Mouse (Mus musculus) liver, postnatal 0 days (tissue): ENCODE data around the gene Wnt9a. TPM values are rescaled to one million over a fixed set of nuclear protein-coding genes. Genes with fewer than 3 reads are reported as not detected.

Source experiments
- ATAC-seq: fragments of 200-750 bp; cut with Nextera tagmentation; 2 replicates; pipeline ENCODE4 v1.8.0; 2017; ENCODE audit warnings: mild to moderate bottlenecking, moderate library complexity
- DNase-seq: peaks from one replicate; pipeline ENCODE4 v3.0.0-alpha.2; 2016
- H3K27ac ChIP-seq: fragments of 300-500 bp; sonication (generic); 2 replicates; pipeline ENCODE4 v1.5.1; 2014; ENCODE audit warnings: antibody characterized with exemption, moderate library complexity, mild to moderate bottlenecking, low read depth
- H3K27me3 ChIP-seq: fragments of 300-500 bp; sonication (generic); 2 replicates; pipeline ENCODE4 v1.6.1; 2014; ENCODE audit warnings: low read length, control low read depth, mixed read lengths; ENCODE audit not compliant: insufficient read depth
- H3K36me3 ChIP-seq: fragments of 300-500 bp; sonication (generic); replicated peaks from 2 replicates; pipeline ENCODE4 v1.6.1; 2014; ENCODE audit warnings: mild to moderate bottlenecking, control low read depth, low read length, moderate library complexity, mixed read lengths; ENCODE audit not compliant: insufficient read depth
- H3K4me1 ChIP-seq: fragments of 300-500 bp; sonication (generic); 2 replicates; pipeline ENCODE4 v1.6.1; 2014; ENCODE audit warnings: antibody characterized with exemption, mild to moderate bottlenecking, control low read depth; ENCODE audit not compliant: insufficient read depth
- H3K4me2 ChIP-seq: fragments of 300-500 bp; sonication (generic); 2 replicates; pipeline ENCODE4 v1.6.1; 2014; ENCODE audit warnings: low read depth, mild to moderate bottlenecking, low read length, moderate library complexity, mixed read lengths
- H3K4me3 ChIP-seq: fragments of 300-500 bp; sonication (generic); 2 replicates; pipeline ENCODE4 v1.5.1; 2014; ENCODE audit warnings: low read depth, low read length
- H3K9ac ChIP-seq: fragments of 300-500 bp; sonication (generic); replicated peaks from 2 replicates; pipeline ENCODE4 v1.6.1; 2014; ENCODE audit warnings: mild to moderate bottlenecking, moderate library complexity
- H3K9me3 ChIP-seq: fragments of 300-500 bp; sonication (generic); 2 replicates; pipeline ENCODE4 v1.6.1; 2016; ENCODE audit warnings: mild to moderate bottlenecking, control low read depth, low read length, mixed read lengths
- CTCF ChIP-seq: sonication (generic); IDR thresholded peaks from 2 replicates; pipeline ENCODE4 v1.5.1; 2016; ENCODE audit warnings: antibody characterized with exemption, low read depth
- EP300 ChIP-seq: IDR thresholded peaks from 2 replicates; pipeline ENCODE4 v1.6.1; 2016; ENCODE audit warnings: antibody characterized with exemption, low read depth, mild to moderate bottlenecking
- WGBS: fragments of 180-500 bp; shearing (Covaris S2); extraction: QIAGEN DNeasy Blood & Tissue Kit; methylation state at CpG from one replicate; pipeline ENCODE4 v1.1.7; 2014; ENCODE audit not compliant: insufficient replicate concordance; 5-methylcytosine and 5-hydroxymethylcytosine counted together
- polyA plus RNA-seq: library from polyadenylated mRNA; unstranded; fragments of >200 nt; fragmentation: Nextera tagmentation; extraction: Ambion mirVana; gene quantifications from 2 replicates; pipeline ENCODE4 v1.2.1, GENCODE M21; 2015

Gene Wnt9a
- polyA plus RNA-seq, 1 experiment from 2014 or later: 0.16 TPM

- no peak for DNase-seq
- Histone ChIP-seq H3K27me3 (no peaks in the 10 kb centered on the region), H3K4me3 (no peak overlapping the region), H3K4me1 (no peaks in the 10 kb centered on the region), H3K9ac (no peak overlapping the region), H3K36me3 (no peaks in the 10 kb centered on the region), H3K4me2 (no peak overlapping the region), H3K9me3 (no peaks in the 10 kb centered on the region), H3K27ac (no peak overlapping the region)
- WGBS: 17% methylated on average over 2 of the region's 2 CpGs
- no peak for ATAC-seq
- TF ChIP-seq EP300: no peak
- no peak for TF ChIP-seq CTCF
Observed at GRCm38 (mm10) chr11:59335942-59336341, 29.2 kb downstream of the Wnt9a start.

GRCm38 (mm10) chr11:59336381-59336780, 29.7 kb downstream of the Wnt9a start:
- Histone ChIP-seq H3K4me1 (no peaks in the 10 kb centered on the region), H3K9ac (no peak overlapping the region), H3K4me3 (no peak overlapping the region), H3K36me3 (no peaks in the 10 kb centered on the region), H3K9me3 (no peaks in the 10 kb centered on the region), H3K4me2 (no peak overlapping the region), H3K27ac (no peak overlapping the region), H3K27me3 (no peaks in the 10 kb centered on the region)
- DNase-seq (no peak), ATAC-seq (no peak)
- 33% methylated on average over 1 of the region's 1 CpGs for WGBS
- TF ChIP-seq EP300: no peak
- no peak for TF ChIP-seq CTCF

GRCm38 (mm10) chr11:59337955-59338735, 31.4 kb downstream of the Wnt9a start:
- TF ChIP-seq CTCF: no peak
- TF ChIP-seq EP300: no peak

GRCm38 (mm10) chr11:59338736-59339120, 32.0 kb downstream of the Wnt9a start:
- Histone ChIP-seq H3K4me1 (no peaks in the 10 kb centered on the region), H3K4me3 (no peak overlapping the region), H3K36me3 (no peaks in the 10 kb centered on the region), H3K9me3 (no peaks in the 10 kb centered on the region), H3K4me2 (no peak overlapping the region), H3K9ac (no peak overlapping the region), H3K27me3 (no peaks in the 10 kb centered on the region), H3K27ac (no peak overlapping the region)
- ATAC-seq: no peak
- WGBS: 75% methylated on average over 2 of the region's 2 CpGs
- no peak for DNase-seq
- no peak for TF ChIP-seq EP300
- no peak for TF ChIP-seq CTCF

More at GRCm38 (mm10) chr11:59337955-59338735, 31.4 kb downstream of the Wnt9a start:
- DNase-seq: peak; percentile 23
- no peak overlapping the region for H3K27ac ChIP-seq
- H3K9me3 ChIP-seq: no peaks in the 10 kb centered on the region
- no peak for ATAC-seq
- no peaks in the 10 kb centered on the region for H3K36me3 ChIP-seq
- H3K4me1 ChIP-seq: no peaks in the 10 kb centered on the region
- H3K4me2 ChIP-seq: no peak overlapping the region
- H3K4me3 ChIP-seq: no peak overlapping the region
- WGBS: 67% methylated on average over 13 of the region's 13 CpGs
- no peak overlapping the region for H3K9ac ChIP-seq
- no peaks in the 10 kb centered on the region for H3K27me3 ChIP-seq

- no peak overlapping the region for H3K4me3 ChIP-seq
- WGBS: 35% methylated on average over 5 of the region's 5 CpGs
- no peak for TF ChIP-seq CTCF
- TF ChIP-seq EP300: no peak
- H3K27ac ChIP-seq: no peak overlapping the region
- H3K9ac ChIP-seq: no peak overlapping the region
- H3K4me1 ChIP-seq: no peaks in the 10 kb centered on the region
- ATAC-seq (no peak), DNase-seq (no peak)
- H3K9me3 ChIP-seq: no peaks in the 10 kb centered on the region
- H3K27me3 ChIP-seq: no peaks in the 10 kb centered on the region
- no peak overlapping the region for H3K4me2 ChIP-seq
- H3K36me3 ChIP-seq: no peaks in the 10 kb centered on the region
Observed at GRCm38 (mm10) chr11:59342956-59343355, 36.2 kb downstream of the Wnt9a start.

GRCm38 (mm10) chr11:59346166-59346910, 39.6 kb downstream of the Wnt9a start:
- DNase-seq (no peak), ATAC-seq (no peak)
- Histone ChIP-seq H3K27ac (no peak overlapping the region), H3K9me3 (no peaks in the 10 kb centered on the region), H3K4me3 (no peak overlapping the region), H3K4me2 (no peak overlapping the region), H3K36me3 (no peaks in the 10 kb centered on the region), H3K27me3 (no peaks in the 10 kb centered on the region), H3K4me1 (no peaks in the 10 kb centered on the region), H3K9ac (no peak overlapping the region)
- 72% methylated on average over 11 of the region's 11 CpGs for WGBS
- no peak for TF ChIP-seq CTCF
- no peak for TF ChIP-seq EP300
